Mouse (Mus musculus) ES-Bruce4 (cell line): ENCODE results near the gene Gm10277.

Source experiments
- CTCF ChIP-seq: IDR thresholded peaks from one replicate; pipeline ENCODE4 v1.8.1; 2011; ENCODE audit warnings: low read depth, low read length
- POLR2A ChIP-seq: IDR thresholded peaks from one replicate; pipeline ENCODE4 v1.8.1; 2011; ENCODE audit warnings: low read length; ENCODE audit not compliant: insufficient read depth

DNA sequence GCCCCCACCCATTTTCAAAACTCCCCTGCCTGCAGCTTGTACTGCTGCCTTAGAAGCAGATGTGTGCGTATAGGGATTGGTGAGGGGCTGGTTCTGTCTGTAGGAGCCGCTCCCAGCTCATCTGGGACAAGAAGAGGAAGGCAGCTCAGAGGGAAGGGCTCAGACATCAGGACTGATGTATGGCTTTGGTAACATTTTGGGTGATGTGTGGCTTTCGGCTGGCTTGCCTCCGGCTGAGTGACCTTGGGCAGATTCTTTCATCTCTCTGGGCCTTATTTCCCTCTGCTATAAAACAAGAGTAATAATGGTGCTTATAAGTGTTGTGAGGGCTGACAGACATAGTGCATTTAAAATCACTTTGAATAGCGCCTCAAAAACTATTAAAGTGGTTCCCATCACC lies 2.0 kb upstream of the Gm10277 start:
- TF ChIP-seq POLR2A: no peak
- no peak for TF ChIP-seq CTCF
